Comparison of ENCODE assay signal across 28 mouse cellular contexts in the genomic region with DNA sequence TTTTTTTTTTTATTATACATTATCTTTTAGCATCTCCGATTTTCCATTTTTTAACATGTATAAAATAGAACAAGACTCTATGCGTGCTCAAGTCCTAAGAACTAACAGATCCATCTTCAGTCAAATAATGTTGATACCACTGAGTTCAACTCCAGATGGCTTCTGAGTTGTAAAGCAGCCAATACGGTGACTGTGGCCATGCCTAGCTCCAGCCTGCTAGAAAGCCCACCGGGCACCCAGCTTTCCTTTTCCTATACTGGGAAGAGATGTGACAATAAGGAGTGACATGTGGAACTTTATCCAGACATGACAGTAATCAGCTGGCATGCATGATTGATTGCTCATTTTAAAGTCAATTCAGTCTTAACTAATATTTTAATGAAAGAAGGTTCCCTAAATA.
"Had no signal": no experiment of that assay in that cellular context is flagged by ENCODE, and none has a peak within 500 bp of the region (broad histone marks: within the 10 kb centered on the region; RNA-seq: fewer than 3 reads in every experiment).

No protein-coding gene starts in this region.

- H3K4me1 ChIP-seq: heart, embryonic 10.5 days; heart, embryonic 12.5 days; hindbrain, embryonic 10.5 days; hindbrain, embryonic 12.5 days; intestine, embryonic 15.5 days; limb, embryonic 10.5 days; limb, embryonic 12.5 days; liver, embryonic 13.5 days; liver, embryonic 15.5 days had no signal

- H3K4me3 ChIP-seq: heart, embryonic 10.5 days; heart, embryonic 12.5 days; hindbrain, embryonic 10.5 days; hindbrain, embryonic 12.5 days; intestine, embryonic 15.5 days; layer of hippocampus, adult 2 months; left cerebral cortex, adult 2 months; limb, embryonic 10.5 days; limb, embryonic 12.5 days; liver, embryonic 13.5 days; liver, embryonic 15.5 days had no signal

- DNase-seq: gastrocnemius, postnatal 10 days; gastrocnemius, postnatal 25 days; heart, adult 18-20 months; heart, postnatal 10 days; heart, postnatal 4 days; kidney, adult 18-20 months; kidney, adult 8-10 months; kidney, postnatal 10 days; kidney, postnatal 25 days; kidney, postnatal 4 days; liver; liver, embryonic 13.5 days; liver, postnatal 0 days had no signal

- H3K36me3 ChIP-seq: heart, embryonic 10.5 days; heart, embryonic 12.5 days; hindbrain, embryonic 10.5 days; hindbrain, embryonic 12.5 days; intestine, embryonic 15.5 days; limb, embryonic 10.5 days; limb, embryonic 12.5 days; liver, embryonic 13.5 days; liver, embryonic 15.5 days had no signal

- H3K4me2 ChIP-seq: heart, embryonic 12.5 days; hindbrain, embryonic 12.5 days; hindbrain, embryonic 14.5 days; intestine, embryonic 15.5 days; limb, embryonic 12.5 days; liver, embryonic 11.5 days; liver, embryonic 13.5 days; liver, embryonic 15.5 days had no signal

- H3K27ac ChIP-seq: heart, embryonic 10.5 days; hindbrain, embryonic 10.5 days; hindbrain, embryonic 12.5 days; hindbrain, embryonic 14.5 days; intestine, embryonic 15.5 days; layer of hippocampus, adult 2 months; left cerebral cortex, adult 2 months; limb, embryonic 10.5 days; limb, embryonic 12.5 days; liver, embryonic 13.5 days; liver, embryonic 15.5 days had no signal

- H3K27me3 ChIP-seq: heart, embryonic 12.5 days; hindbrain, embryonic 12.5 days; intestine, embryonic 15.5 days; limb, embryonic 12.5 days; liver, embryonic 13.5 days; liver, embryonic 15.5 days had no signal

- ATAC-seq: hindbrain, embryonic 16.5 days; inflammation-experienced regulatory T-cells, adult 6 months; intestine, embryonic 15.5 days; intestine, postnatal 0 days; liver, postnatal 0 days had no signal

- H3K9ac ChIP-seq: heart, embryonic 12.5 days; hindbrain, embryonic 12.5 days; hindbrain, embryonic 14.5 days; intestine, embryonic 15.5 days; limb, embryonic 12.5 days; liver, embryonic 13.5 days; liver, embryonic 15.5 days; liver, postnatal 0 days had no signal

- H3K9me3 ChIP-seq: heart, embryonic 10.5 days; heart, embryonic 12.5 days; hindbrain, embryonic 10.5 days; hindbrain, embryonic 12.5 days; intestine, embryonic 15.5 days; limb, embryonic 10.5 days; limb, embryonic 12.5 days; liver, embryonic 13.5 days; liver, embryonic 15.5 days had no signal
